Mouse (Mus musculus) neutrophil, adult 83 days (primary cell): ENCODE measurements around the gene Nosip. TPM values are rescaled to one million over a fixed set of nuclear protein-coding genes. Genes with fewer than 3 reads are reported as not detected.

Experiments
- total RNA-seq, 2 experiments: library from RNA; stranded (reverse); gene quantifications; one replicate each; pipeline ENCODE4 v1.2.4; 2023

Gene Nosip
- total RNA-seq = 10 to 100 TPM; 29.1 to 38.1 TPM

DNA sequence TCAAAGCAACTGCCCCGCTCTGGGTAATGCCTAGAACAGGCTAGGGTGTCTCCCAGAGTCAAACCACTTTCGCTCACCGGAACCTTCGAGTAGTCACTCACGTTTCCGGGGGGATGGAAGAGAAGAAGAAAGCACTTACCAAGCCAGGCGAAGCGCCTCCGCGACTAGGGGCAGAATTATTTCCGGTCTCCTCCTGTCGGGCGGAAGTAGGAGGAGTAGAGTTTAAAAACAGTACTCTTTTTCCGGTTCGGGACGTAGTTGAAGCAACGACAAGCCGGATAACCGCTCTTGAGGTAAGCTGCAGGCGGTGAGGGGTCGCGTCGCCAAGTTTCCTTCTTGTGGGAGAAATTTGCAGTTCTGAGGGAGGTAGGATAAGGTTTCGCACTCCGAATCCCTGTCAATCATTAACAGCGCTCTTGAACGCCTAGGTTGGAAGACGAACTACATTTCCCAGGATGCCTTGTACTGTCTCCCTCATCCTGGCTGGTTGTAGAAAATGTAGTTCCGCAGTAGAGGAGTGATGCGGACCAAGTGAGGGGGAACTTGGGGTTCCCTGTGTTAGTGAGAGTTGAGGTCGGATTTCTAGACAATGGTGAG lies at the start of gene Nosip, which contains the start of gene Prrg2:
Gene Nosip (plus strand): TSS at position 191 of the 597 bp plus-strand sequence.
Gene Prrg2 (minus strand): TSS at position 439 of the 597 bp plus-strand sequence.

DNA sequence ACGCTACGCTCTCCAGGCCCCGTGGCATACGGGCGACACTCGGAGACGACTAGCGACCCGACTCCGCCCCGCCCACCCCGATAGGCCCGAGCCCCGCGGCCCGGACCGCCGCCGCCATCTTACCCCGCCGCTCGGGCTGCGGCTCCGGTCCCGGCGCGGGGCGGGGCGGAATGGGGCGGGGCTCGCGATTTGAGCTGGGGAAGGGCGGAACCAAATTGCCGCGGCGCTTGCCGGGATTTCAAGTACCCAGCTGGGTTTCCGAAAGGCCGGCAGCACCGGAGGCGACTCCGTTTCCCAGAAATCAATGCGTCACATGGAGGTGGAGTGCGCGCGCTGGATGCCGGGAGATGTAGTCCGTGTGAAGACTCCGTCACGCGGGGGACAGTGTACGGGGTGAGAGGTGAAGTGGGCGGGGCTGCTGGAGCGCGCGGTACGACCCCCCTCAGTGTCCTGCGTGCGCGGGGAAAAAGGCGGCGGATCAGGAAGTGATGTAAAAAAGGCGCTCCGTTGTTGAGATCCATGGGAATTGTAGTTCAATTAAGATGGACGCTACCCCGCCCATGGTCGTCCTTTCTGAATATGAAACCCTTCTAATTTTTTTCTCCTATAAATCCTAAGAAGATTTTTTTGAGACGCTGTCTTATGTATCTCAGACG lies 46.1 kb upstream of the Nosip start, which contains the start of gene Scaf1:
Gene Scaf1 (minus strand): TSS at position 407 of the 656 bp plus-strand sequence.

DNA sequence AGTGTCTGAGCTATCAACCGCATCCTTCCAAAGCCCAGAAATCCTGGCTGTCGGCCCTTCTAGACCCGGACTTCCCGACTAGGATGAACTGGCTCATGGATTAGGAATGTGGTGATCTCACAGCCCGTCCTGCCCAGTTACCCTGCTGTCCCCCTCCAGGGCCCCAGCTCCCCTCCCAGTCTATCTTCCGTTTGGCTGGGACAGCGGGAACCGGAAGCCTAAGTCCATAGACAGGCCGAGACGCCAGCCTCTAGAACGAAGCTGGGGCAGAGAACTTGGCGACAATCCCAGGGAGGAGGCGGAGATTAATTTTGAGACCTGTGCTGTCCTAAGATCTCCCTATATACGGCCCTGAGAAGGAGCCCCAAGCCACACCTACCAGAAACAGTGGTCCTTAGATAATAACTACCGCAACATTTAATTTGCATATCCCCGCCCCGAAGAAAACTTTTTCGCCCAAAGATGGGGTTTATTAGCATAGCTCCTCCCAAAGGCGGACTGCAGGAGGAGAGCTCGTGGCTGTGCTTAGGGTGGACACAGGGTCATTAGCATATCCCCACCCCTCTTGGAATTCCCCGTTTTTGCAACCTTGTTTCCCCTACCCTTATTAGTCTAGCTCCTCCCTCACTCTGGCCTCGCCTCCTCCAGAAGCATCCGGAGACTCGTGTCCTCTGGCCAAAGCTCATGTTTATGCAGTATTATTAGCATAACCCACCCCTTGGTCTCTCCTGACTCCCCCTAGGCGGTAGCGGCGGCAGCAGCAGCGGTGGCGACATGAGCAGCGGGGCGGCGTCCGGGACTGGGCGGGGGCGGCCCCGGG lies 44.8 kb upstream of the Nosip start, which contains the start of gene Rras:
Gene Rras (plus strand): TSS at position 720 of the 820 bp plus-strand sequence.

DNA sequence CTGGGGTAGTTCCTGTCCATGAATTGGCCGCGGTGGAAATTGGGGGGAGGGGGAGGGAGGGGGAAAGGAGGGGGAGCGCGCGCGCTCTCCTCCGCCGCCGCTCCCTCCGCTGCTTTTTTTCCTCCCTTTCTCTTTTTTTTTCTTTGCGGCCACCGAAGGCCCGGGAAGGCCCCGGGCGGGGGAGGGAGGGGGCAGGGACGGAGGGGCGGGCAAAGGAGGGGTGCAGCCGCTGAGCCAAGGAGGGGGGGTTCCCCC lies 9.4 kb upstream of the Nosip start, which contains the start of gene Prr12:
Gene Prr12 (minus strand): TSS at position 20 of the 255 bp plus-strand sequence.

DNA sequence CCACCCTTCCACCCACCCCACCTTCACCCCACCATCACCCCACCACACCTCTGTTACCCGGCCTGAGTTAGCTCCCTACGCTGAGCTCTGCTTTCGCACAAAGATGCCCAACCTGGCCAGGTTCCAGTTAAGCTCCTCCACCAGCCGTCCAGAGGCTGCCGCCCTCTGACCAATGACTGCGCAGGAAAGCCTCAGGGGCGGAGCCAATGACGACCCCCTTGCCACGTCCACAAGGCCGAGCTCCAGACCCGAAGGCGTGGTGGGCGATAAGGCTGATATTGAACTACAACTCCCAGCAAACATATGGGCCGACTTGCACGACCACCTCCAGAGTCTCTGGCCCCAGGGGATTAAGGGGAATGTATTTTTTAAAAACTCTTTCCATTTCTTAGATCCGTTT lies 29.8 kb downstream of the Nosip start, which contains the start of gene Rcn3:
Gene Rcn3 (minus strand): TSS at position 174 of the 400 bp plus-strand sequence.

DNA sequence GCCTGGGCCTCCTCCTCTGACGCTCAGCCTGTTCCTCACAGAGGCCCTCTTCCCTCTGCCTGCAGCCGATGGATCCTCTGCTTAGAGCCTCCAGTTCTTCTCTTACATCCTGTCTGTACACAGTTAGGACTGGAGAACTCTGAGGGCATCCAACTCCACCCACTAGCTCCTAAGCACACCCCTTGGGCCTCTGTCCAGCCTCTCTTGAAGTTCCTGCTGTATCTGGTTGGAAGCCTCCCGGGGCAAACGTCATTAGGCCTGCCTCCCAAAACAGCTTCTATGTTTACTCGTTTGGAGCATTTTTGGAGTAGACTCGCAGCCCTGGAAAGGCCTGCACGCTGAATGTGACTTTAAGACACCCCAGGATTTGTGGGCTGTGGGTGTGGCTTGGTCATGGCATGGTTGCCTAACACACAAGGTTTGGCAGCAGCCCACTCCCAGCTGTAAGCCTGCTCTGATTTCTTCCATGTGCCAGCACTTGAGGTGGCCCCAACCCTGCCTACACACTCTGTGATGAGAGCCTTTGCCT lies 41.5 kb downstream of the Nosip start, which contains the start of gene Fcgrt:
Gene Fcgrt (minus strand): TSS at position 200 of the 529 bp plus-strand sequence.

DNA sequence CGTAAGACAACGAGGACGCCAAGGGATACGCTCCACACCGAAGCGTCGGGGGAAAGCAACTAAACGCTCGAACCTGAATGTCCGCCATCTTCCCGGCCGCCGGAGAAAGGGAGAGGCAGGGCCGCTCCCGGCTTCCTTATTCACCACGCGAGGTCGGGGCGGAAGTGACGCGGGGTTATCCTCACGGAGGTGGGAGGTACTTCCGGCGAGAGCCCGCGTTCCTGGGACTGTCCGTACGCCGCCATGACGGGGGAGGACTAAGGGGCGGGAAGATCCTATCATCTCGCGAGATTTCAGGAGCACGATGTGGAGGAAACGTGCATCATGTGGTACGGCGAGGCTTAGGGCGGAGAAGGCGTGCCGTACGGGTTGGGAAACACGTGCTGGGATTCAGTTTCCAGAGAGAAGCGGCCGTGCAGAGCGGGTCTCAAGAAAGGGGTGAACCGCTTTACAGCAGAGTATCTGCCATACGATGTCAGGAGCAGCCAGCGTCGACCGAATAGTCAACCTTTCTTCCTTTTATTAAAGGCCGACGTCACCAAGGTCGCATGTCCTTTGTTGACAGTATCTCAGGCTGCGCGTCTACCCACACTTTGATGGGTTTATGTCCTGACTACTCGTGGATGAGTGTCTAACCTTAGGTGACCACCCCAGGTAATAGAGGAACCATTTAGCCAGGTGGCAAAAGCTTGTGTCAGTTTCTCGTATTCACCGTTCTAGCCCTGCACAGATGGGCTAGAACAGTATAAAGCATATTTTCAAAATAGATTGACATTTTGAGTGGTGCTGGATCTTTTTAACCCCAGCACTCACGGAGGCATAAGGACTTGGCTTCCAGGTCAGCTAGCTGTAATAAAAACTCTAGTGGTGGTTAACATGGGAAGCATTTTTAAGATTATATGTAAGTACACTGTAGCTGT lies 62.3 kb downstream of the Nosip start, which contains the start of gene Rps11:
Gene Rps11 (minus strand): TSS at position 216 of the 920 bp plus-strand sequence.

Other genes with a start within 250 kb of the Nosip start
- 10 to 100 TPM; 44.3 to 53.6 TPM for gene Nup62, start 246.3 kb upstream of the Nosip start, total RNA-seq
- 1 to 10 TPM; 1.5 to 1.7 TPM for gene Il4i1, start 246.0 kb upstream of the Nosip start, total RNA-seq
- 1 to 10 TPM; 5.6 to 6.6 TPM for gene Atf5, start 245.8 kb upstream of the Nosip start, total RNA-seq
- gene Akt1s1, start 213.4 kb upstream of the Nosip start, total RNA-seq = 10 to 100 TPM; 13.9 to 17.4 TPM
- 10 to 100 TPM; 33.5 to 33.6 TPM for gene Tbc1d17, start 213.3 kb upstream of the Nosip start, total RNA-seq
- gene Pnkp, start 205.3 kb upstream of the Nosip start, total RNA-seq = 100 to 1,000 TPM; 379 to 392 TPM
- gene Ptov1, start 192.6 kb upstream of the Nosip start, total RNA-seq = 10 to 100 TPM; 33.3 to 35.2 TPM
- 10 to 100 TPM; 36.7 to 44.1 TPM for gene Med25, start 169.7 kb upstream of the Nosip start, total RNA-seq
- gene Fuz, start 166.3 kb upstream of the Nosip start, total RNA-seq = 1 to 10 TPM; 5.7 to 7.4 TPM
- 10 to 100 TPM; 70.1 to 74.6 TPM for gene Ap2a1, start 132.9 kb upstream of the Nosip start, total RNA-seq
- not detected for gene Tsks, start 119.2 kb upstream of the Nosip start, total RNA-seq
- gene Cpt1c, start 87.6 kb upstream of the Nosip start, total RNA-seq = under 1 TPM; 0.53 to 0.85 TPM
- gene Prmt1, start 75.9 kb upstream of the Nosip start, total RNA-seq = 10 to 100 TPM; 74.9 to 80.6 TPM
- 10 to 100 TPM; 63.0 to 71.9 TPM for gene Irf3, start 64.8 kb upstream of the Nosip start, total RNA-seq
- 10 to 100 TPM in 1 of 2 experiments, 1 to 10 TPM in 1; 8.8 to 18.8 TPM for gene Bcl2l12, start 63.7 kb upstream of the Nosip start, total RNA-seq
- gene Scaf1, start 46.1 kb upstream of the Nosip start, total RNA-seq = 10 to 100 TPM; 61.1 to 62.1 TPM
- 10 to 100 TPM; 14.9 to 17.0 TPM for gene Rras, start 44.5 kb upstream of the Nosip start, total RNA-seq
- gene Prr12, start 9.5 kb upstream of the Nosip start, total RNA-seq = 10 to 100 TPM; 22.3 to 25.8 TPM
- gene Prrg2, start 248 bp downstream of the Nosip start, total RNA-seq = 10 to 100 TPM; 17.4 to 19.6 TPM
- 1 to 10 TPM; 3.0 to 3.1 TPM for gene Rcn3, start 29.8 kb downstream of the Nosip start, total RNA-seq
- gene Fcgrt, start 41.4 kb downstream of the Nosip start, total RNA-seq = 10 to 100 TPM; 19.0 to 24.9 TPM
- gene Rps11, start 62.0 kb downstream of the Nosip start, total RNA-seq = 1,000 to 10,000 TPM; 1,010 to 1,023 TPM
- 1,000 to 10,000 TPM; 1,046 to 1,214 TPM for gene Rpl13a, start 66.3 kb downstream of the Nosip start, total RNA-seq
- not detected for gene Gm45713, start 73.8 kb downstream of the Nosip start, total RNA-seq
- 10 to 100 TPM; 22.2 to 29.2 TPM for gene Flt3l, start 74.0 kb downstream of the Nosip start, total RNA-seq
- gene Pih1d1, start 91.9 kb downstream of the Nosip start, total RNA-seq = 10 to 100 TPM; 46.2 to 47.4 TPM
- gene Aldh16a1, start 92.2 kb downstream of the Nosip start, total RNA-seq = 10 to 100 TPM; 82.4 to 96.0 TPM
- not detected for gene Slc17a7, start 101.5 kb downstream of the Nosip start, total RNA-seq
- not detected for gene Gfy, start 117.1 kb downstream of the Nosip start, total RNA-seq
- not detected for gene Pth2, start 118.6 kb downstream of the Nosip start, total RNA-seq
- not detected for gene Ccdc155, start 142.5 kb downstream of the Nosip start, total RNA-seq
- 1 to 10 TPM; 1.0 to 1.3 TPM for gene Dkkl1, start 149.7 kb downstream of the Nosip start, total RNA-seq
- gene Tead2, start 153.3 kb downstream of the Nosip start, total RNA-seq = not detected
- 100 to 1,000 TPM; 297 to 345 TPM for gene Cd37, start 176.7 kb downstream of the Nosip start, total RNA-seq
- gene Slc6a16, start 178.7 kb downstream of the Nosip start, total RNA-seq = under 1 TPM; 0.57 to 0.59 TPM
- under 1 TPM in 1 of 2 experiments, not detected in 1; 0.24 TPM for gene Slc6a21, start 215.1 kb downstream of the Nosip start, total RNA-seq